Mouse (Mus musculus): Measurements from ENCODE around the gene Hist1h2ao. TPM values are rescaled to one million over a fixed set of nuclear protein-coding genes. Genes with fewer than 3 reads are reported as not detected.

The Hist1h2ao gene
- polyA plus RNA-seq (2012; ENCODE audit: low replicate concordance), result 1,820 and 2,295 TPM in 2 replicates

GRCm38 (mm10) chr13:21810073-21810472 lies at the start of gene Hist1h2ao, which contains the start of gene Hist1h2bq:
Hist1h2ao (plus strand) TSS chr13:21810465.
Hist1h2bq (minus strand) TSS chr13:21810197.

GRCm38 (mm10) chr13:21779767-21780731 lies 30.2 kb upstream of the Hist1h2ao start, which contains the start of gene Hist1h1b:
Hist1h1b (minus strand) TSS chr13:21780625.

GRCm38 (mm10) chr13:21783255-21783617 lies 27.0 kb upstream of the Hist1h2ao start, which contains the start of gene Hist1h3i:
Hist1h3i (minus strand) TSS chr13:21783370.

GRCm38 (mm10) chr13:21786899-21787629 lies 23.2 kb upstream of the Hist1h2ao start, which contains the start of the genes Hist1h2an and Hist1h2bp:
Hist1h2an (minus strand) TSS chr13:21787218.
Hist1h2bp (plus strand) TSS chr13:21787461.

GRCm38 (mm10) chr13:21811539-21811938 lies 1.3 kb downstream of the Hist1h2ao start, which contains the start of gene Hist1h4m:
Hist1h4m (plus strand) TSS chr13:21811746.

GRCm38 (mm10) chr13:21831418-21832394 lies 21.4 kb downstream of the Hist1h2ao start, which contains the start of gene Hist1h4n:
Hist1h4n (minus strand) TSS chr13:21832196.

GRCm38 (mm10) chr13:21833461-21833860 lies 23.2 kb downstream of the Hist1h2ao start, which contains the start of the genes Hist1h2ap and Hist1h2br:
Hist1h2ap (minus strand) TSS chr13:21833507.
Hist1h2br (plus strand) TSS chr13:21833743.

Other genes starting within 250 kb of the Hist1h2ao start
- not detected in 2 replicates for gene Olfr1364, start 228.7 kb upstream of the Hist1h2ao start, polyA plus RNA-seq (2012; ENCODE audit: low replicate concordance)
- gene Olfr1362, start 196.4 kb upstream of the Hist1h2ao start, polyA plus RNA-seq (2012; ENCODE audit: low replicate concordance), result not detected in 2 replicates
- gene Olfr11, start 167.9 kb upstream of the Hist1h2ao start, polyA plus RNA-seq (2012; ENCODE audit: low replicate concordance), result not detected in 2 replicates
- gene Olfr1361, start 147.1 kb upstream of the Hist1h2ao start, polyA plus RNA-seq (2012; ENCODE audit: low replicate concordance), result not detected in 2 replicates
- gene Olfr1360, start 133.1 kb upstream of the Hist1h2ao start, polyA plus RNA-seq (2012; ENCODE audit: low replicate concordance), result not detected in 2 replicates
- gene Olfr1359, start 112.4 kb upstream of the Hist1h2ao start, polyA plus RNA-seq (2012; ENCODE audit: low replicate concordance), result not detected in 2 replicates
- gene Hist1h2bl, start 94.3 kb upstream of the Hist1h2ao start, polyA plus RNA-seq (2012; ENCODE audit: low replicate concordance), result 2.0 TPM in 1 of 2 replicates, not detected in the other
- 11.2 and 13.3 TPM in 2 replicates for gene Hist1h2ai, start 94.0 kb upstream of the Hist1h2ao start, polyA plus RNA-seq (2012; ENCODE audit: low replicate concordance)
- 20.5 and 29.9 TPM in 2 replicates for gene Hist1h3h, start 92.8 kb upstream of the Hist1h2ao start, polyA plus RNA-seq (2012; ENCODE audit: low replicate concordance)
- 0.85 and 0.91 TPM in 2 replicates for gene Hist1h2bm, start 88.4 kb upstream of the Hist1h2ao start, polyA plus RNA-seq (2012; ENCODE audit: low replicate concordance)
- gene Hist1h4j, start 75.4 kb upstream of the Hist1h2ao start, polyA plus RNA-seq (2012; ENCODE audit: low replicate concordance), result 0.72 and 1.6 TPM in 2 replicates
- 10.5 and 30.0 TPM in 2 replicates for gene Hist1h4k, start 60.0 kb upstream of the Hist1h2ao start, polyA plus RNA-seq (2012; ENCODE audit: low replicate concordance)
- 17.5 and 23.9 TPM in 2 replicates for gene Hist1h2ak, start 56.6 kb upstream of the Hist1h2ao start, polyA plus RNA-seq (2012; ENCODE audit: low replicate concordance)
- 0.92 TPM in 1 of 2 replicates, not detected in the other for gene Hist1h2bn, start 56.3 kb upstream of the Hist1h2ao start, polyA plus RNA-seq (2012; ENCODE audit: low replicate concordance)
- 4.1 TPM in 1 of 2 replicates, not detected in the other for gene Hist1h1b, start 29.8 kb upstream of the Hist1h2ao start, polyA plus RNA-seq (2012; ENCODE audit: low replicate concordance)
- gene Hist1h3i, start 27.1 kb upstream of the Hist1h2ao start, polyA plus RNA-seq (2012; ENCODE audit: low replicate concordance), result 6.5 and 18.1 TPM in 2 replicates
- gene Hist1h2an, start 23.2 kb upstream of the Hist1h2ao start, polyA plus RNA-seq (2012; ENCODE audit: low replicate concordance), result 15.3 and 16.1 TPM in 2 replicates
- 0.47 and 2.4 TPM in 2 replicates for gene Hist1h2bp, start 23.0 kb upstream of the Hist1h2ao start, polyA plus RNA-seq (2012; ENCODE audit: low replicate concordance)
- 5.8 and 8.5 TPM in 2 replicates for gene Hist1h2bq, start 268 bp upstream of the Hist1h2ao start, polyA plus RNA-seq (2012; ENCODE audit: low replicate concordance)
- gene Hist1h4m, start 1.3 kb downstream of the Hist1h2ao start, polyA plus RNA-seq (2012; ENCODE audit: low replicate concordance), result 19.5 and 44.0 TPM in 2 replicates
- gene Hist1h4n, start 21.7 kb downstream of the Hist1h2ao start, polyA plus RNA-seq (2012; ENCODE audit: low replicate concordance), result 19.6 and 28.2 TPM in 2 replicates
- 1,183 and 6,694 TPM in 2 replicates for gene Hist1h2ap, start 23.0 kb downstream of the Hist1h2ao start, polyA plus RNA-seq (2012; ENCODE audit: low replicate concordance)
- gene Hist1h2br, start 23.3 kb downstream of the Hist1h2ao start, polyA plus RNA-seq (2012; ENCODE audit: low replicate concordance), result 5.3 and 9.4 TPM in 2 replicates
- gene Zfp184, start 134.6 kb downstream of the Hist1h2ao start, polyA plus RNA-seq (2012; ENCODE audit: low replicate concordance), result 0.08 and 0.25 TPM in 2 replicates
- not detected in 2 replicates for gene Pom121l2, start 170.7 kb downstream of the Hist1h2ao start, polyA plus RNA-seq (2012; ENCODE audit: low replicate concordance)
- 0.55 and 1.3 TPM in 2 replicates for gene Prss16, start 199.3 kb downstream of the Hist1h2ao start, polyA plus RNA-seq (2012; ENCODE audit: low replicate concordance)
- gene Hist1h2ah, start 225.1 kb downstream of the Hist1h2ao start, polyA plus RNA-seq (2012; ENCODE audit: low replicate concordance), result 0.54 and 2.4 TPM in 2 replicates
- 2.3 and 6.0 TPM in 2 replicates for gene Hist1h2bk, start 225.4 kb downstream of the Hist1h2ao start, polyA plus RNA-seq (2012; ENCODE audit: low replicate concordance)
- 17.4 and 21.6 TPM in 2 replicates for gene Hist1h4i, start 230.9 kb downstream of the Hist1h2ao start, polyA plus RNA-seq (2012; ENCODE audit: low replicate concordance)
- 5.8 and 8.8 TPM in 2 replicates for gene Hist1h2ag, start 232.5 kb downstream of the Hist1h2ao start, polyA plus RNA-seq (2012; ENCODE audit: low replicate concordance)
- gene Hist1h2bj, start 232.7 kb downstream of the Hist1h2ao start, polyA plus RNA-seq (2012; ENCODE audit: low replicate concordance), result 4.1 and 4.8 TPM in 2 replicates

All from hematopoietic multipotent progenitor cell, adult 10-12 weeks (in vitro differentiated cells).